Mouse (Mus musculus): ENCODE data around the gene Rapgef4.
"Not testable (repeated sequence)": the region's sequence is repeated elsewhere in the genome, so short reads cannot be mapped to it uniquely, and the experiment has no call there.

Gene Rapgef4

GRCm38 (mm10) chr2:72068505-72068904 is 87.5 kb downstream of the Rapgef4 start:
- in situ Hi-C loops (cut with MseI, MboI) = no loop called here

- in situ Hi-C loops (cut with MseI, MboI) = no loop called here
These were observed 89.0 kb downstream of the Rapgef4 start for GRCm38 (mm10) chr2:72070086-72070485.

- in situ Hi-C loops (cut with MseI, MboI) = not testable (repeated sequence)
These were observed 92.1 kb downstream of the Rapgef4 start for GRCm38 (mm10) chr2:72073121-72073520.

- in situ Hi-C loops (cut with MseI, MboI) = no loop called here
These were observed 94.0 kb downstream of the Rapgef4 start for GRCm38 (mm10) chr2:72074999-72075561.

GRCm38 (mm10) chr2:72077490-72078139 is 96.6 kb downstream of the Rapgef4 start:
- in situ Hi-C loops (cut with MseI, MboI) = no loop called here

GRCm38 (mm10) chr2:72078140-72078521 is 97.1 kb downstream of the Rapgef4 start:
- in situ Hi-C loops (cut with MseI, MboI) = no loop called here

- in situ Hi-C loops (cut with MseI, MboI) = no loop called here
These were observed 98.1 kb downstream of the Rapgef4 start for GRCm38 (mm10) chr2:72079110-72079509.

GRCm38 (mm10) chr2:72082846-72083245 is 101.8 kb downstream of the Rapgef4 start:
- in situ Hi-C loops (cut with MseI, MboI) = no loop called here

- in situ Hi-C loops (cut with MseI, MboI) = no loop called here
These were observed 107.8 kb downstream of the Rapgef4 start for GRCm38 (mm10) chr2:72088886-72089285.

GRCm38 (mm10) chr2:72090061-72090460 is 109.0 kb downstream of the Rapgef4 start:
- in situ Hi-C loops (cut with MseI, MboI) = loop anchor here in 1 of 2 experiments (5.0 kb wide), 1 partner anchor 57 kb away; no protein-coding TSS in a partner anchor

GRCm38 (mm10) chr2:72092046-72092445 is 111.0 kb downstream of the Rapgef4 start:
- in situ Hi-C loops (cut with MseI, MboI) = loop anchor here in 1 of 2 experiments (5.0 kb wide), 1 partner anchor 55 kb away; no protein-coding TSS in a partner anchor

- in situ Hi-C loops (cut with MseI, MboI) = loop anchor here in 1 of 2 experiments (5.0 kb wide), 1 partner anchor 54 kb away; no protein-coding TSS in a partner anchor
These were observed 112.5 kb downstream of the Rapgef4 start for GRCm38 (mm10) chr2:72093402-72094037.

GRCm38 (mm10) chr2:72094038-72094437 is 113.0 kb downstream of the Rapgef4 start:
- in situ Hi-C loops (cut with MseI, MboI) = loop anchor here in 1 of 2 experiments (5.0 kb wide), 1 partner anchor 53 kb away; no protein-coding TSS in a partner anchor

- in situ Hi-C loops (cut with MseI, MboI) = loop anchor here in 1 of 2 experiments (5.0 kb wide), 1 partner anchor 53 kb away; no protein-coding TSS in a partner anchor
These were observed 113.4 kb downstream of the Rapgef4 start for GRCm38 (mm10) chr2:72094446-72094845.

- in situ Hi-C loops (cut with MseI, MboI) = loop anchor here in 1 of 2 experiments (5.0 kb wide), 1 partner anchor 52 kb away; no protein-coding TSS in a partner anchor
These were observed 114.0 kb downstream of the Rapgef4 start for GRCm38 (mm10) chr2:72095002-72095401.

- in situ Hi-C loops (cut with MseI, MboI) = loop anchor here in 1 of 2 experiments (5.0 kb wide), 1 partner anchor 51 kb away; no protein-coding TSS in a partner anchor
These were observed 115.3 kb downstream of the Rapgef4 start for GRCm38 (mm10) chr2:72096345-72096744.

- in situ Hi-C loops (cut with MseI, MboI) = loop anchor here in 1 of 2 experiments (5.0 kb wide), 1 partner anchor 49 kb away; no protein-coding TSS in a partner anchor
These were observed 117.3 kb downstream of the Rapgef4 start for GRCm38 (mm10) chr2:72098366-72098765.

GRCm38 (mm10) chr2:72104604-72105003 is 123.6 kb downstream of the Rapgef4 start:
- in situ Hi-C loops (cut with MseI, MboI) = no loop called here

GRCm38 (mm10) chr2:72107525-72108180 is 126.6 kb downstream of the Rapgef4 start:
- in situ Hi-C loops (cut with MseI, MboI) = no loop called here

- in situ Hi-C loops (cut with MseI, MboI) = no loop called here
These were observed 127.6 kb downstream of the Rapgef4 start for GRCm38 (mm10) chr2:72108448-72109312.

- in situ Hi-C loops (cut with MseI, MboI) = no loop called here
These were observed 129.4 kb downstream of the Rapgef4 start for GRCm38 (mm10) chr2:72110404-72110803.

All from mouse trophoblast stem cell (cell line).